Mouse (Mus musculus): ENCODE measurements around the gene Stac2. TPM values are rescaled to one million over a fixed set of nuclear protein-coding genes. Genes with fewer than 3 reads are reported as not detected.

The Stac2 gene
- polyA plus RNA-seq, 1 experiment = 1.0 TPM

- TF ChIP-seq POLR2A (IDR thresholded peaks at IDR 0.05; ENCODE audit: borderline replicate concordance, control insufficient read depth, low read depth, low read length) (no peak), CTCF (IDR thresholded peaks at IDR 0.05; ENCODE audit: control insufficient read depth, insufficient read depth, low read length) (no peak)
- no peaks in the 10 kb centered on the region for H3K4me1 ChIP-seq (ENCODE audit: control insufficient read depth, insufficient read depth, low read length)
- 76% methylated on average over 5 of the region's 5 CpGs for WGBS
Observed at GRCm38 (mm10) chr11:98034061-98034460, 19.2 kb downstream of the Stac2 start.

DNA sequence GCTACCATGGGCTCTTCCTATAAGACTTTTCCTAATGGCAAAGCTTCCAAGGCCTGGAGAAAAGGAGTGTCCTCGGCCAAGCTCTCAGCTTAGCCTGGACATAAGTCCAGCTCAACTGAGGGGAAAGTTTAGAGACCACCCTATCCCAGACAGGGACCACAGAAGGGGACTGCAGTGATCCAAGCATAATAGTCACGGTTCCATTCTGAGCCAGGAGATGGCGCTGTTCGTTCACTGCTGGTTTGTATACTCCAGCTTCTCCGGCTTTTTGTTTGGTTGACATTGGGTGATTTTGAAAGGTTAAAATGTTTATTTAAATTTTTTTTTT lies 21.9 kb downstream of the Stac2 start:
- TF ChIP-seq CTCF (IDR thresholded peaks at IDR 0.05; ENCODE audit: control insufficient read depth, insufficient read depth, low read length) = peak; percentile 76
- no peak for TF ChIP-seq POLR2A (IDR thresholded peaks at IDR 0.05; ENCODE audit: borderline replicate concordance, control insufficient read depth, low read depth, low read length)
- H3K4me1 ChIP-seq (ENCODE audit: control insufficient read depth, insufficient read depth, low read length) = no peaks in the 10 kb centered on the region
- no peak overlapping the region for H3K27ac ChIP-seq (ENCODE audit: control insufficient read depth, insufficient read depth, low read depth, low read length, poor library complexity)
- H3K4me3 ChIP-seq (replicated peaks; ENCODE audit: control insufficient read depth, low read depth, low read length) = no peak overlapping the region
- whole genome bisulfite sequencing = 10% methylated on average over 5 of the region's 5 CpGs

More at GRCm38 (mm10) chr11:98034061-98034460, 19.2 kb downstream of the Stac2 start:
- no peak overlapping the region for H3K4me3 ChIP-seq (replicated peaks; ENCODE audit: control insufficient read depth, low read depth, low read length)
- no peak overlapping the region for H3K27ac ChIP-seq (ENCODE audit: control insufficient read depth, insufficient read depth, low read depth, low read length, poor library complexity)

GRCm38 (mm10) chr11:98030701-98031442 lies 22.4 kb downstream of the Stac2 start:
- H3K27ac ChIP-seq (ENCODE audit: control insufficient read depth, insufficient read depth, low read depth, low read length, poor library complexity) = no peak overlapping the region
- H3K4me3 ChIP-seq (replicated peaks; ENCODE audit: control insufficient read depth, low read depth, low read length) = no peak overlapping the region
- TF ChIP-seq CTCF (IDR thresholded peaks at IDR 0.05; ENCODE audit: control insufficient read depth, insufficient read depth, low read length) = no peak
- no peak for TF ChIP-seq POLR2A (IDR thresholded peaks at IDR 0.05; ENCODE audit: borderline replicate concordance, control insufficient read depth, low read depth, low read length)
- H3K4me1 ChIP-seq (ENCODE audit: control insufficient read depth, insufficient read depth, low read length) = no peaks in the 10 kb centered on the region
- WGBS = 73% methylated on average over 5 of the region's 5 CpGs

DNA sequence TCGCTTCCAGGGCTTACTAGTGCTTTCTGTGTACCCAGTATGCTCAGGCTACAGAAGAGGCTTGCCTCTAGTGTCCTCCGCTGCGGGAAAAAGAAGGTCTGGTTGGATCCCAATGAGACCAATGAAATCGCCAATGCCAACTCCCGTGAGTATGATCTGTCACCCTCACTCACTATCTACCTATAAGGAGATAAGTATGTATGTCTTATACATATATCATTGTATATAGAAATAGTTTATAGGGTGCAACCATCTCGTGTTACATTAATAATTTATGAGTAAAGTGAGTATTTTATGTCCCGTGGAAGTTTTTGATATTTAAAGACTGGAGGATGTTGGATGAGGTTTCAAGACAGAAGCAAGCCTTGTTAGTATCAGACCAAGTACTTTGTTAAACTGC lies 25.5 kb downstream of the Stac2 start:
- no peak for TF ChIP-seq CTCF (IDR thresholded peaks at IDR 0.05; ENCODE audit: control insufficient read depth, insufficient read depth, low read length)
- TF ChIP-seq POLR2A (IDR thresholded peaks at IDR 0.05; ENCODE audit: borderline replicate concordance, control insufficient read depth, low read depth, low read length) = no peak
- 16% methylated on average over 7 of the region's 7 CpGs for WGBS
- Histone ChIP-seq H3K27ac (ENCODE audit: control insufficient read depth, insufficient read depth, low read depth, low read length, poor library complexity) (no peak overlapping the region), H3K4me1 (ENCODE audit: control insufficient read depth, insufficient read depth, low read length) (peaks cover 1% of the 10 kb centered on the region; the same call in 1 of the 2 replicates), H3K4me3 (replicated peaks; ENCODE audit: control insufficient read depth, low read depth, low read length) (peak overlapping the region; percentile 28)

DNA sequence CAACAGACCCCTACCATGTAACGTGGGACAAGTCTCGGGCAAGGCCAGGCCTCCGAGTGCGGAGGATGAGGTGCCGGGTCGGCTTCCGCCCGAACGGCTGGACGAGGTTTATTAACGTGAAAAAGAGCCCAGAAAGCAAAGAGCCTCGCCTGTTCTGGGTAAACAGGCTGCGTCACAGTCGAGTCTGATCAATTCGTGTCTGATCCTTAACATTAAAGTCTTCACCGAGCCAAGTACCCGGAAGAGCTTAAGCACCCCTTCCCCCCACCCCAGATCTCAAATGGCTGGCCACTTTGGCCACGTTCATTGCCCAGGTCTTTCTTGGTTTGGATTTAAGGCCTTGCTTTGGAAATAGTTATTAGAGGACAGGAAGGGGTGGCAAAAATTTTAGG lies 26.0 kb downstream of the Stac2 start:
- WGBS = under 1% methylated on average over 18 of the region's 18 CpGs
- Histone ChIP-seq H3K27ac (ENCODE audit: control insufficient read depth, insufficient read depth, low read depth, low read length, poor library complexity) (peak overlapping the region; percentile 77), H3K4me3 (replicated peaks; ENCODE audit: control insufficient read depth, low read depth, low read length) (peak overlapping the region; percentile 91), H3K4me1 (ENCODE audit: control insufficient read depth, insufficient read depth, low read length) (peaks cover 1% of the 10 kb centered on the region; the same call in 1 of the 2 replicates)
- TF ChIP-seq CTCF (IDR thresholded peaks at IDR 0.05; ENCODE audit: control insufficient read depth, insufficient read depth, low read length) = no peak
- no peak for TF ChIP-seq POLR2A (IDR thresholded peaks at IDR 0.05; ENCODE audit: borderline replicate concordance, control insufficient read depth, low read depth, low read length)

- WGBS = under 1% methylated on average over 69 of the region's 69 CpGs
- Histone ChIP-seq H3K4me3 (replicated peaks; ENCODE audit: control insufficient read depth, low read depth, low read length) (peak within 1 kb of the TSS; percentile 91), H3K4me1 (ENCODE audit: control insufficient read depth, insufficient read depth, low read length) (peaks cover 1% of the 10 kb centered on the region; the same call in 1 of the 2 replicates), H3K27ac (ENCODE audit: control insufficient read depth, insufficient read depth, low read depth, low read length, poor library complexity) (peak within 1 kb of the TSS; percentile 77)
- peak; percentile 97 for TF ChIP-seq POLR2A (IDR thresholded peaks at IDR 0.05; ENCODE audit: borderline replicate concordance, control insufficient read depth, low read depth, low read length)
- TF ChIP-seq CTCF (IDR thresholded peaks at IDR 0.05; ENCODE audit: control insufficient read depth, insufficient read depth, low read length) = no peak
Observed at GRCm38 (mm10) chr11:98026570-98027296, 26.5 kb downstream of the Stac2 start, which contains the start of gene Rpl19. Gene Rpl19, plus strand, starts transcription at chr11:98026710.

DNA sequence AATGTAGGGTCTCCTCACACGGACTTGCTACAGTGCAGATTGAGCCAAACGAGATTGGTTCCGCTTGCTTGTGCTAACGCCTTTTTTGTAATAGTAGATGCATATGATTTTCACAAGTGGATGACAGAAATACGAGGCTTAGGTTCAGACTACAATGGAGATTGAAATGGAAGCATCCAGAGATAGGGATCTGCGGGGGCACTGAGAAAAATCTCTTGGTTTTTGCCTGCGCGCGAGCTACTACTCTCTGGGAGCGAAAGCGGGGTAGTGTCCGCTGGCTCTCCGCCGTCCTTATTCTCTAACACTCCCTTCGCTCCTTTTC lies 27.1 kb downstream of the Stac2 start:
- 10% methylated on average over 15 of the region's 15 CpGs for WGBS
- Histone ChIP-seq H3K4me1 (ENCODE audit: control insufficient read depth, insufficient read depth, low read length) (peaks cover 1% of the 10 kb centered on the region; the same call in 1 of the 2 replicates), H3K4me3 (replicated peaks; ENCODE audit: control insufficient read depth, low read depth, low read length) (peak overlapping the region; percentile 91), H3K27ac (ENCODE audit: control insufficient read depth, insufficient read depth, low read depth, low read length, poor library complexity) (peak overlapping the region; percentile 66)
- TF ChIP-seq POLR2A (IDR thresholded peaks at IDR 0.05; ENCODE audit: borderline replicate concordance, control insufficient read depth, low read depth, low read length) = no peak
- no peak for TF ChIP-seq CTCF (IDR thresholded peaks at IDR 0.05; ENCODE audit: control insufficient read depth, insufficient read depth, low read length)

DNA sequence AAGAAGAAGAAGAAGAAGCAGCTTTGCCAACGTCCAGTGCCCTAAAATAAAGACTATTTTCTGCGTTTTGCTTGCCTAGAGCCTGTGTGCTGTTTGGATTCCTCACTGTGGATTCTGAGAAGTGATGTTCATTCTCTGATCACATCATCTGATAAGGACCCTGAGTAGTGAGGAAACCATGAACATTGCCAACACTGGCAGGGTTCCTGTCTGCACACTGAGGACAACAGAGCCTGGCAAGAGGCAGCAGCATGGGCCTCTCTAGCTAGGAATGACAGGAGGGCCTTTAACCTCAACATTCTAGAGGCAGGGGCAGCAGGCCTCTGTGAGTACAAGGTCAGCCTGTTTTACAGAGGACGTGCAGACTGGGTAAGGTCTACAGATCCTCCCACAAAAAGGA lies 28.7 kb downstream of the Stac2 start:
- Histone ChIP-seq H3K4me3 (replicated peaks; ENCODE audit: control insufficient read depth, low read depth, low read length) (no peak overlapping the region), H3K4me1 (ENCODE audit: control insufficient read depth, insufficient read depth, low read length) (peaks cover 1% of the 10 kb centered on the region; the same call in 1 of the 2 replicates), H3K27ac (ENCODE audit: control insufficient read depth, insufficient read depth, low read depth, low read length, poor library complexity) (no peak overlapping the region)
- TF ChIP-seq CTCF (IDR thresholded peaks at IDR 0.05; ENCODE audit: control insufficient read depth, insufficient read depth, low read length) = no peak
- TF ChIP-seq POLR2A (IDR thresholded peaks at IDR 0.05; ENCODE audit: borderline replicate concordance, control insufficient read depth, low read depth, low read length) = no peak
- WGBS = 59% methylated on average over 3 of the region's 3 CpGs

Data from bone marrow, adult 2 months (tissue).